Mouse (Mus musculus): ENCODE results near the gene Gm17455.
A peak's percentile ranks its signal among the peaks of the same experiment; 100 is the strongest.

Gene Gm17455

GRCm38 (mm10) chr10:60399449-60399848 lies at the start of gene Gm17455:
Gm17455 (plus strand) TSS chr10:60399726.
- no peak for DNase-seq

GRCm38 (mm10) chr10:60350077-60350804 lies 49.3 kb upstream of the Gm17455 start:
- no peak for DNase-seq

- DNase-seq, result peak; percentile 59 to 74
Observed at GRCm38 (mm10) chr10:60350805-60351167, 48.7 kb upstream of the Gm17455 start.

GRCm38 (mm10) chr10:60351248-60351647 lies 48.3 kb upstream of the Gm17455 start:
- DNase-seq, result no peak

- DNase-seq, result no peak
Observed at GRCm38 (mm10) chr10:60351761-60352455, 47.6 kb upstream of the Gm17455 start.

GRCm38 (mm10) chr10:60353241-60354002 lies 46.1 kb upstream of the Gm17455 start:
- no peak for DNase-seq

- DNase-seq, result no peak
Observed at GRCm38 (mm10) chr10:60354003-60354325, 45.6 kb upstream of the Gm17455 start.

GRCm38 (mm10) chr10:60354881-60355677 lies 44.4 kb upstream of the Gm17455 start:
- no peak for DNase-seq

GRCm38 (mm10) chr10:60357441-60357840 lies 42.1 kb upstream of the Gm17455 start:
- no peak for DNase-seq

- no peak for DNase-seq
Observed at GRCm38 (mm10) chr10:60357901-60358300, 41.6 kb upstream of the Gm17455 start.

GRCm38 (mm10) chr10:60358776-60359175 lies 40.8 kb upstream of the Gm17455 start:
- no peak for DNase-seq

- no peak for DNase-seq
Observed at GRCm38 (mm10) chr10:60361615-60362309, 37.8 kb upstream of the Gm17455 start.

GRCm38 (mm10) chr10:60362310-60362628 lies 37.3 kb upstream of the Gm17455 start:
- no peak for DNase-seq

- no peak for DNase-seq
Observed at GRCm38 (mm10) chr10:60363426-60363825, 36.1 kb upstream of the Gm17455 start.

- DNase-seq, result no peak
Observed at GRCm38 (mm10) chr10:60367145-60367544, 32.4 kb upstream of the Gm17455 start.

GRCm38 (mm10) chr10:60367904-60368303 lies 31.6 kb upstream of the Gm17455 start:
- DNase-seq, result no peak

GRCm38 (mm10) chr10:60369405-60369804 lies 30.1 kb upstream of the Gm17455 start:
- DNase-seq, result no peak

- no peak for DNase-seq
Observed at GRCm38 (mm10) chr10:60370098-60370497, 29.4 kb upstream of the Gm17455 start.

GRCm38 (mm10) chr10:60370601-60371061 lies 28.9 kb upstream of the Gm17455 start:
- peak; percentile 57 to 76 for DNase-seq

GRCm38 (mm10) chr10:60371596-60372386 lies 27.7 kb upstream of the Gm17455 start:
- DNase-seq, result peak; percentile 41 to 57

GRCm38 (mm10) chr10:60373543-60373936 lies 26.0 kb upstream of the Gm17455 start:
- no peak for DNase-seq

All from thymus, adult 18-20 months (tissue).